In genomic region chr14:95591075-95591474, GRCm38 (mm10) we compare ENCODE assay signal across 24 mouse cellular contexts.
"Had no signal": no experiment of that assay in that cellular context is flagged by ENCODE, and none has a peak within 500 bp of the region (broad histone marks: within the 10 kb centered on the region; RNA-seq: fewer than 3 reads in every experiment).

No protein-coding gene starts in this region.

- H3K36me3 ChIP-seq: heart, embryonic 13.5 days; heart, embryonic 15.5 days; hindbrain, embryonic 13.5 days; hindbrain, embryonic 15.5 days; limb, embryonic 10.5 days; limb, embryonic 12.5 days; liver, embryonic 13.5 days; liver, embryonic 15.5 days had no signal

- H3K27me3 ChIP-seq: heart, embryonic 13.5 days; heart, embryonic 15.5 days; hindbrain, embryonic 13.5 days; hindbrain, embryonic 15.5 days; limb, embryonic 12.5 days; liver, embryonic 13.5 days; liver, embryonic 15.5 days had no signal

- H3K9me3 ChIP-seq: heart, embryonic 13.5 days; heart, embryonic 15.5 days; hindbrain, embryonic 13.5 days; hindbrain, embryonic 15.5 days; limb, embryonic 10.5 days; limb, embryonic 12.5 days; liver, embryonic 13.5 days; liver, embryonic 15.5 days had no signal

- ATAC-seq: hindbrain, postnatal 0 days had no signal

- DNase-seq: gastrocnemius, adult 2 months; gastrocnemius, postnatal 10 days; gastrocnemius, postnatal 25 days; heart, adult 11 months; heart, adult 2 months; heart, postnatal 14 days; heart, postnatal 36 days; kidney, adult 18-20 months; kidney, postnatal 10 days; kidney, postnatal 25 days; kidney, postnatal 4 days; liver; liver, embryonic 13.5 days had no signal

- H3K4me1 ChIP-seq: heart, embryonic 13.5 days; heart, embryonic 15.5 days; hindbrain, embryonic 13.5 days; hindbrain, embryonic 15.5 days; limb, embryonic 10.5 days; limb, embryonic 12.5 days; liver, embryonic 13.5 days; liver, embryonic 15.5 days had no signal

- H3K27ac ChIP-seq: gastrocnemius, adult 2 months; heart, adult 2 months; heart, embryonic 13.5 days; heart, embryonic 15.5 days; hindbrain, embryonic 13.5 days; hindbrain, embryonic 15.5 days; hindbrain, postnatal 0 days; layer of hippocampus, adult 2 months; left cerebral cortex, adult 2 months; limb, embryonic 10.5 days; limb, embryonic 12.5 days; liver, embryonic 13.5 days; liver, embryonic 15.5 days had no signal

- H3K9ac ChIP-seq: heart, embryonic 13.5 days; heart, embryonic 15.5 days; hindbrain, embryonic 13.5 days; hindbrain, embryonic 15.5 days; limb, embryonic 12.5 days; liver, embryonic 13.5 days; liver, embryonic 15.5 days had no signal

- H3K4me3 ChIP-seq: gastrocnemius, adult 2 months; heart, adult 2 months; heart, embryonic 13.5 days; heart, embryonic 15.5 days; hindbrain, embryonic 13.5 days; hindbrain, embryonic 15.5 days; layer of hippocampus, adult 2 months; left cerebral cortex, adult 2 months; limb, embryonic 10.5 days; limb, embryonic 12.5 days; liver, embryonic 13.5 days; liver, embryonic 15.5 days had no signal

- H3K4me2 ChIP-seq: heart, embryonic 11.5 days; heart, embryonic 13.5 days; heart, embryonic 15.5 days; hindbrain, embryonic 13.5 days; hindbrain, embryonic 15.5 days; limb, embryonic 12.5 days; liver, embryonic 13.5 days; liver, embryonic 15.5 days had no signal
